Mouse (Mus musculus) heart, embryonic 13.5 days (tissue): ENCODE results near the gene Tspan15. TPM values are rescaled to one million over a fixed set of nuclear protein-coding genes. Genes with fewer than 3 reads are reported as not detected.

Source experiments
- ATAC-seq: fragments of 200-750 bp; cut with Nextera tagmentation; 2 replicates; pipeline ENCODE4 v1.8.0; 2017; ENCODE audit warnings: moderate TSS enrichment; ENCODE audit not compliant: insufficient number of reproducible peaks, low FRiP score, low TSS enrichment; ENCODE audit errors: extremely low read depth
- H3K27ac ChIP-seq: fragments of 300-500 bp; sonication (generic); replicated peaks from 2 replicates; pipeline ENCODE4 v1.5.1; 2015; ENCODE audit warnings: moderate library complexity, mild to moderate bottlenecking, inconsistent platforms
- H3K27me3 ChIP-seq: fragments of 300-500 bp; sonication (generic); replicated peaks from 2 replicates; pipeline ENCODE4 v1.6.1; 2015; ENCODE audit warnings: mild to moderate bottlenecking, inconsistent platforms
- H3K36me3 ChIP-seq: fragments of 300-500 bp; sonication (generic); 2 replicates; pipeline ENCODE4 v1.6.1; 2015; ENCODE audit warnings: mild to moderate bottlenecking, inconsistent platforms
- H3K4me1 ChIP-seq: fragments of 300-500 bp; sonication (generic); 2 replicates; pipeline ENCODE4 v1.6.1; 2015; ENCODE audit warnings: inconsistent platforms
- H3K4me2 ChIP-seq: fragments of 300-500 bp; sonication (generic); 2 replicates; pipeline ENCODE4 v1.6.1; 2015; ENCODE audit warnings: inconsistent platforms, mild to moderate bottlenecking, moderate library complexity
- H3K4me3 ChIP-seq: fragments of 300-500 bp; sonication (generic); 2 replicates; pipeline ENCODE4 v1.5.1; 2015; ENCODE audit warnings: moderate library complexity, mild to moderate bottlenecking, inconsistent platforms
- H3K9ac ChIP-seq: fragments of 300-500 bp; sonication (generic); 2 replicates; pipeline ENCODE4 v1.6.1; 2015; ENCODE audit warnings: inconsistent platforms, mild to moderate bottlenecking, moderate library complexity
- H3K9me3 ChIP-seq: fragments of 300-500 bp; sonication (generic); 2 replicates; pipeline ENCODE4 v1.6.1; 2016; ENCODE audit warnings: inconsistent platforms
- WGBS: fragments of 180-500 bp; shearing (Covaris S2); methylation state at CpG from one replicate; pipeline ENCODE4 v1.1.7; 2015; ENCODE audit warnings: mixed read lengths; 5-methylcytosine and 5-hydroxymethylcytosine counted together
- microRNA-seq: library from miRNA; unstranded; fragments of <30 nt; microRNA quantifications from one replicate; pipeline ENCODE4, GENCODE M21; 2016
- polyA plus RNA-seq: library from polyadenylated mRNA; unstranded; fragments of >200 nt; fragmentation: Nextera tagmentation; extraction: Ambion mirVana; gene quantifications from 2 replicates; pipeline ENCODE4 v1.2.1, GENCODE M21; 2015

Gene Tspan15
- polyA plus RNA-seq, 1 experiment from 2014 or later = 7.0 TPM

- Histone ChIP-seq H3K9me3 (no peaks in the 10 kb centered on the region), H3K4me1 (no peaks in the 10 kb centered on the region), H3K9ac (no peak overlapping the region), H3K27ac (no peak overlapping the region), H3K4me2 (no peak overlapping the region), H3K36me3 (no peaks in the 10 kb centered on the region), H3K27me3 (peaks cover 62% of the 10 kb centered on the region), H3K4me3 (no peak overlapping the region)
- WGBS = 64% methylated on average over 7 of the region's 7 CpGs
- ATAC-seq = no peak
These were observed 81.1 kb downstream of the Tspan15 start for GRCm38 (mm10) chr10:62149929-62150328.

- Histone ChIP-seq H3K9me3 (no peaks in the 10 kb centered on the region), H3K9ac (no peak overlapping the region), H3K36me3 (no peaks in the 10 kb centered on the region), H3K4me2 (no peak overlapping the region), H3K4me3 (no peak overlapping the region), H3K27ac (no peak overlapping the region), H3K27me3 (peaks cover 66% of the 10 kb centered on the region), H3K4me1 (no peaks in the 10 kb centered on the region)
- WGBS = 48% methylated on average over 12 of the region's 12 CpGs
- no peak for ATAC-seq
These were observed 83.4 kb downstream of the Tspan15 start for GRCm38 (mm10) chr10:62147466-62148248.

- ATAC-seq = no peak
- Histone ChIP-seq H3K27me3 (peaks cover 69% of the 10 kb centered on the region), H3K36me3 (no peaks in the 10 kb centered on the region), H3K9me3 (no peaks in the 10 kb centered on the region), H3K4me2 (no peak overlapping the region), H3K27ac (no peak overlapping the region), H3K9ac (no peak overlapping the region), H3K4me3 (no peak overlapping the region), H3K4me1 (no peaks in the 10 kb centered on the region)
- WGBS = 72% methylated on average over 5 of the region's 5 CpGs
These were observed 85.1 kb downstream of the Tspan15 start for GRCm38 (mm10) chr10:62145957-62146356.

GRCm38 (mm10) chr10:62143820-62144219, 87.2 kb downstream of the Tspan15 start, which contains the start of gene Fam241b:
TSS of gene Fam241b (minus strand) at chr10:62143920.
- no peaks in the 10 kb centered on the region for H3K4me1 ChIP-seq
- WGBS = 54% methylated on average over 8 of the region's 8 CpGs
- no peaks in the 10 kb centered on the region for H3K9me3 ChIP-seq
- no peak for ATAC-seq
- H3K27me3 ChIP-seq = peaks cover 68% of the 10 kb centered on the region
- no peak within 1 kb of the TSS for H3K4me3 ChIP-seq
- H3K27ac ChIP-seq = no peak within 1 kb of the TSS
- H3K9ac ChIP-seq = no peak within 1 kb of the TSS
- no peaks in the 10 kb centered on the region for H3K36me3 ChIP-seq
- H3K4me2 ChIP-seq = no peak within 1 kb of the TSS

GRCm38 (mm10) chr10:62138040-62138439, 93.0 kb downstream of the Tspan15 start:
- H3K9me3 ChIP-seq = no peaks in the 10 kb centered on the region
- no peak overlapping the region for H3K4me3 ChIP-seq
- 22% methylated on average over 3 of the region's 3 CpGs for WGBS
- H3K27me3 ChIP-seq = peaks cover 88% of the 10 kb centered on the region
- peaks cover 6% of the 10 kb centered on the region for H3K4me1 ChIP-seq
- no peak overlapping the region for H3K27ac ChIP-seq
- H3K9ac ChIP-seq = no peak overlapping the region
- no peak overlapping the region for H3K4me2 ChIP-seq
- H3K36me3 ChIP-seq = no peaks in the 10 kb centered on the region
- ATAC-seq = no peak

- no peak overlapping the region for H3K9ac ChIP-seq
- ATAC-seq = no peak
- no peak overlapping the region for H3K4me3 ChIP-seq
- H3K27ac ChIP-seq = no peak overlapping the region
- H3K4me1 ChIP-seq = peaks cover 12% of the 10 kb centered on the region
- WGBS = 12% methylated on average over 4 of the region's 4 CpGs
- H3K27me3 ChIP-seq = peaks cover 97% of the 10 kb centered on the region
- no peaks in the 10 kb centered on the region for H3K36me3 ChIP-seq
- no peak overlapping the region for H3K4me2 ChIP-seq
- H3K9me3 ChIP-seq = no peaks in the 10 kb centered on the region
These were observed 93.9 kb downstream of the Tspan15 start for GRCm38 (mm10) chr10:62137150-62137549.

- Histone ChIP-seq H3K9ac (no peak overlapping the region), H3K27ac (no peak overlapping the region), H3K4me1 (peaks cover 12% of the 10 kb centered on the region), H3K9me3 (no peaks in the 10 kb centered on the region), H3K4me3 (no peak overlapping the region), H3K4me2 (no peak overlapping the region), H3K27me3 (peaks cover 98% of the 10 kb centered on the region), H3K36me3 (no peaks in the 10 kb centered on the region)
- ATAC-seq = no peak
- WGBS = 7% methylated on average over 8 of the region's 8 CpGs
These were observed 95.2 kb downstream of the Tspan15 start for GRCm38 (mm10) chr10:62135696-62136470.

Small RNA genes lying within 50 kb of the gene (microRNA-seq; reads per million reads assigned to microRNA genes)
- 1.0 reads per million for gene Mir7662

Other genes starting within 250 kb of the Tspan15 start
- gene Neurog3, start 98.2 kb downstream of the Tspan15 start, polyA plus RNA-seq = 0.33 TPM in 1 of 2 replicates, not detected in the other
- 3.3 and 4.0 TPM in 2 replicates for gene Fam241b, start 87.3 kb downstream of the Tspan15 start, polyA plus RNA-seq
- 0.08 TPM in 1 of 2 replicates, not detected in the other for gene Tacr2, start 21.2 kb upstream of the Tspan15 start, polyA plus RNA-seq
- gene Hk1, start 148.7 kb upstream of the Tspan15 start, polyA plus RNA-seq = 163 and 170 TPM in 2 replicates
- 0.37 and 0.97 TPM in 2 replicates for gene Hkdc1, start 191.2 kb upstream of the Tspan15 start, polyA plus RNA-seq
- gene 4930507D05Rik, start 218.2 kb upstream of the Tspan15 start, polyA plus RNA-seq = 0.56 and 0.61 TPM in 2 replicates
- 26.6 and 27.0 TPM in 2 replicates for gene Supv3l1, start 218.5 kb upstream of the Tspan15 start, polyA plus RNA-seq